Mouse (Mus musculus): ENCODE measurements around the gene Zscan12.

Gene Zscan12

DNA sequence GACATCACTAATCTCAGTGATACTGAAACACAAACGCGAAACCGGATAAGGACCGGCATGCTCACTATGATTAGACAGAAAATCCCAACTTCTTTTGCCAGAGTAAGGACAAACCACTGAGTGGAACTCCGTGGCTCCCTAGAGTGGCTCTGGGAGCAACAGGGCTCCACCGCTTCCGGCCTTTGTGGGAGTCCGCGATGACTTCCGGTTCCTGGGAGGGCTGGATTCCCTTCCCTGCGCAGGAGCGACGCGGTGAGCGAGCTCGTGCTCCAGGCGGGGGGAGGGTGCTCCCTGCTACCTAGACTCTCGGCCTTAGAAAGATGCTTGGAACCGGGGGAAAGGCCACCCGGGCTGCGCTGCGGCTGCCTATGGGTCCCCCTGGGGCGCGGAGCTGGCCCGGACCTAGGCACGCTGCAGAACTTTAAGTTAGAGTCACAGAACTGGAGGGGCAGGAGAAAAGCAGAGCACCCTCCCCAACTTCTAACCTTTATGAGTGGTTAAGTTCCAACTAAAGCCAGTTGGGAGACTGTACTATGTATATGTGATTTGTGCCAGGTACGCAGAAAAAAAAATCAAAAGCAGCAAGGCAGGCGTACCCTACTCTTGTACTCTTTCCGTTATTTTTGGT, at the start of gene Zscan12:
Gene Zscan12 (plus strand): TSS at position 200 of the 628 bp plus-strand sequence.
- DNase-seq (ENCODE audit: low spot score) = peak; percentile 91

DNA sequence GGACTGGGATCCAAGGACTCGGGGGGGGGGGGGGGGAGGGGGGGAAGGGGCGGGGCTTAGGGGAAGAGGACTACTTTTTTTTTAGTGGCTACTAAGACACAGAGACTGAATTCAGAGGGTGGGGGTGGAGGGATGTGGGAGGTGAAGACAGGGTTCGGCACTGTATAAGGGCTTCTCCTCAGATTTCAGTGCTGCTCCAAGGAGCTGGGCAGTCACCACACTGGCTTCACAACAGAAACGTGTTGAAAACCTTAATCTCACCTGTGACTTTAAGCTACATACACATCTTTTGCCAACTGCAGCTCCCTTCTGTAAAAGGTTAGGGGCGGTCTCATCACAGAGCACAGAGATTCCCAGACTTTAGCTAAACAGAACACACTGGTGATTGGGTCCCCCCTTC, 49.8 kb upstream of the Zscan12 start:
- DNase-seq (ENCODE audit: low spot score) = no peak

DNA sequence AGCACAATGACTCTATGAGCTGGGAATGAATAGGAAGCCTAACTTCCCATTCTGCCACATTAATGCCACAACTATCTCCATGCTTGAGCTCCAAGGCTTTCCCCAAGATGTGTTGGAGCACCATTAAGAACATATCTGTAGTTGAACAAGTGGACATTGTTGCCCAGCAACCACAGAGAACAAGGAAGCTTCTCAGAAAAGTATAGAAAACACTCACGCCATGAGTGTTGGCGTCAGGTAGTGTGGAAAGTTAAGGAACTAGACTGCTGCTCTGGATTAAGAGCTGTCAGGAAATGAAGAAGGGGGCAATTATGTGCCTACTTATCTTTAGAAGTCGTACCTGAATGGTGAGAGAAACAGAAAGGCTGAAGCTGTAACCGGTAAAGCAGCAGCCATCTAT, 48.7 kb upstream of the Zscan12 start:
- no peak for DNase-seq (ENCODE audit: low spot score)

DNA sequence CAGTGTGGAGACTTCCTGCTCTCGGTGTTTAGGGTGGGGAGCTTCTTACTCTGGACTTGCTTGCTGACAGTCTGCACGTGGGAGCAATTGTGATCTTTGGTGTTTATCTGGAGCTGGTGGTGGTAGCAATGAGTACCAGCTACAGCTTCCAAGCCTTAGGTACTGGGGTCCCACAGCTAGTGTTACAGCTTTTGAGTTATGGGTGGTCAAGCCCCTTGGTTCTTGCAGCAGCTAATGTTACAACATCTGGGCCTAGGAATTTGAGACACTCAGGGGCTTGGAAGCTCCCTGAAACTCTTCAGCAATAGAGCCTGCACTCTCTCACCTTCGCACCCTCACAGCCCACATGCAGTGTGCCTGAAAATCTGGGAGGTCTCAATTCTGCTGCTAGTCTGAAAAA, 42.4 kb upstream of the Zscan12 start:
- no peak for DNase-seq (ENCODE audit: low spot score)

DNA sequence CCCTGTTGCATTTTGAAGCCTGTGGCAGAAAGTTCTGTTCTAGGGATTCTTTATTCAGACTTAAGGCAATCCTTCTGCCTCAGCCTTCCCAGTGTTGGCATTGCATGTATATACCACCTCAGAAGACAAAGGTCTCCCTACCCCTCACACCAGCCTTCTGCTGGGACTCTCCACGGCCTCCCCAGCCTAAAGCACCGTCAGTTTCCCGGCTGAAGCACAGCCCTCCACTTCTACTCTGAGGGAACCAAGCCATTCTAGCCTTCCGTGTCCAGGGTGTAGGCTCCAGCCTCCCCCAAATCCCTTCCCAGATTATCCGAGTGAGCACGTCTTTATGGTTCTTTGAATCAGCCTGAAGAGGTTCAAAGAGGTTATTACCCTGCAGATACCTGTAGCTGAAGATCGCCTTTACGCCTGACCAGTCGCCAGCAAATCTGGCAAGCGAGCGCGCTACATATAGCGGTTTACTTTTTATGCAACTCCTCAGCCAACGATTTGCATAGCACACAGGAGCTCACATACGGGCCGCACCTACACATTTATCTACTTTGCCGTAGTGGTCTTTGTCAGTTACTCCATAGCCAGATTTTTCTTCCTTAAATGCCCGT, 40.6 kb upstream of the Zscan12 start:
- no peak for DNase-seq (ENCODE audit: low spot score)

DNA sequence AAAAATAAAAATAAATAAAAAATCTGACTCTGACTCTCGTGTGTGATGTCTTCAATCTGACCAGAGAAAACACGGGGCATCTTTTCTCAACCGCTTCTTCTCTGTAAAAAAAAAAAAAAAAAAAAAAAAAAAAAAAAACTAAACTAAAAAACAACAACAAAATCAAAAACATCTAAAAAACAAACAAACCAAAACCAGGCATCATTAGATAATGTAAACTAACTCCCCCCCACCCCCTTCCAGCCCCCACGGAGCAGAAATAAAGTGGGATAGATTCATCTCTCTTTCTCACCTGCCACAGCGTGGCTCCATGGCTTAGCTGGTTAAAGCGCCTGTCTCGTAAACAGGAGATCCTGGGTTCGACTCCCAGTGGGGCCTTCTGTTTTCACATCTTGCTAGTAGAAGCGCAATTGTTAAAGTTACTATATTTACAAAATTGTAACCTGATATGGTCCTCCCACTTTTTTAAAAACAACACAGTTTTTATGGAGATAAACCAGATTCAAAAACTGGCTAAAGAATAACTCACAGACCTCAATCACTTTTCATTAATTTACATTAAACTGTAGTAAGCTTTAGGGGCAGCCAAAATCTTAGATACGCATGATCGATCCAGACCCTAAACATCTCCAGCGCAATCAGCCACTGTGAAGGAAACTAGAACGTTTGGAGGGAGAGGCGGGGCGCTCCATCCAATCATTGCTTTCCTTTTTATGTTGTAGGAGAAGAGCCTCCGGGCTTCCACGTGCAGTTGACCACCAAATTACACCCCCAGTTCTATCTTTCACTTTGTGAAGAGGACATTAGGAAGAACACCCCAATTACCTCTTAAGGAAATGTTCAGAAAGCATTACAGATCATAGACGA, 39.9 kb upstream of the Zscan12 start:
- DNase-seq (ENCODE audit: low spot score) = peak; percentile 57

DNA sequence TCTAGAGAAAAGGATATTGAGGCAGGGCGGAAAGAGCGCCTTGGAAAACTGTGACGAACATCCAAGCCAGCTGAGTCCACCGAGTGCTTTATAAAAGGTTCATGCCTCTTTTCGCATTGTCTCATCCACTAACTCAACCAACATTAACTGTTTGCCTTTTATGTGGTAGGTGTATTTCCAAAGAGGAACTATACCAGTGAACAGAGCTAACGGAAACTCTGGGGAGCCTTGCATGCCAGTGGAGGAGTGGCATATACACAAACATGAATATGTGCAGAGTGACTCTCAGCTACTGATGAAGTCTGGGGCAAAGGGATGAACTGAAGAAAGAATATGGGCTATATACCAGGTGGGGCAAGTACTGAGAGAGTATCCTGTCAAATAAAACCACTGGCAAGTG, 39.2 kb upstream of the Zscan12 start:
- no peak for DNase-seq (ENCODE audit: low spot score)

DNA sequence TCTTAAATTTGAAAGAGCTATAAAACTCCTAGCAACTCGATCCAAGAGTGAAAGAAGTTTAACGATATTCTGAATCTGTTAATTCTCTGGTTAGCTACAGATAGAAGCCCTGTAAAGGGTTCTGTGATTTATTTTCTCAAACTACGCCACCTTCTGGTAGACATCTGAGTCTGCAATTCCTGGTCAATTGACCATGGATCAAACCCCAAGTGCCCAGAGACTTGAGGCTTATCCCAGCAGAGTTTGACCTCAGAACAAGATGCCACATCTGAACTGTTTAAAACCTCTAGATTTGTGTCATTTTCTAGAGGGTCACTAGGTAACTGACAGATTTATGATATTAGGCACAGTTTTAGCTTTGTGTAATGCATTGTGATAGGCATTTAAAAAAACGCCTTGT, 36.4 kb upstream of the Zscan12 start:
- DNase-seq (ENCODE audit: low spot score) = no peak

DNA sequence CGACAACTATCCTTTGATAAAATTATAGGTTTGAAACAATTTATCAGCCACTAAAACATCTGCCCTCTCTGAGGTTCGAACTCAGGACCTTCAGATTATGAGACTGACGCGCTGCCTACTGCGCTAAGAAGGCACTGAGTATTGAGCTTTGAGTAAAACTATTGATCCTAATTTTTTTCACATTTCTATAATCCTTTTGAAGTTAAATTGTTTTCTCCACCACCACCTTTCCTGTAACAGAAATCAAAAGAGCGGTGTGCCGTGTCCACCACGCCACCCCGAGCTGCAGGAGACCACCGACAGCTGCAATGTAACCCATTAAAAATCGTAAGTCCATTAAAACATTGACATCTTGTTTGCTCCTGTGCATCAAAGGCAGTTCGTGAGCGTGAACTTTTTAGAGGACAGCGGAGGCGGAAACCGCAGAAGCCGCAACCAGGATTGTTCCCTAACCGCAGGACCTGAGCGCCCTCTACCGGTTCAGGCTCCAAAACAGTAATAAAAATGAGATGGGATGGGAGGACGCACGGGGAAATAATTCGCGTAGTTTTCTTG, 35.9 kb upstream of the Zscan12 start:
- peak; percentile 81 for DNase-seq (ENCODE audit: low spot score)

DNA sequence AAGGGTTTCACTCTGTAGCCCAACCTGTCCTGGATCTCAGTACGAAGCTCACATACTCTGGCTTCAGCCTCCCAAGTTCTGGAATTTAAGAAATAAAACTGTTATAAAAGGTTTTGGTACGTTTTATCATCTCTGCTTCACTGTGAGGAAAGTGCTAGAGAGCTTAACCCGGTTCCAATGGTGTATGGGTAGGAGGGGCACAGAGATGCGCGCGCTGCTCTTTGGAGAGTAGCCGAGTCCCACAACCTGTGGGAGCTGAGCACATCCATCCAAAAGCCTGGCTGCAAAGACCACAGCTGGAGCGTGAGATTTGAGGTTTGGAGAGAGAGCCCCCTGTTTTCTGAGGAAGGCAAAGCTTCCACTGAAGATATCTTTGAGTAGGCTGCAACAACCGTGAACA, 35.2 kb upstream of the Zscan12 start:
- no peak for DNase-seq (ENCODE audit: low spot score)

DNA sequence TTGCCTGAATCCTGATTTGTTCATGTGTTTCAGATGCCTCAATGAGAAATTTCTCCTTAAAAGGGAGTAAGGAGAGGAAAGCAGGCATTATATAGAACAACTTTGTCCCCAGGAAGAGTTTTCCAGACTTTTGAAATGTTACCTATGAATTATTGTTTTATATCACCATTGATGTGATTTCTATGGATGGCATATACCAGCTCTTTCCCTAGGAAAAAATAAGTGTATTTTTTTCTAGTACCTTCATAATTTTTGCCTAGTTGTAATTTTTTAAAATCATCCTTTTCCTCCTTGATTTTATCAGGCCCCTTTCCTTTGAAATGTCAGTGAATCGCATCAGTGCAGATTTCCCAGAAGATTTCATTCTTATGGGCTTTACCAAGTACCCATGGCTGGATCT, 16.0 kb upstream of the Zscan12 start, which contains the start of gene Olfr1367:
Gene Olfr1367 (plus strand): TSS at position 301 of the 400 bp plus-strand sequence.
- DNase-seq (ENCODE audit: low spot score) = no peak

DNA sequence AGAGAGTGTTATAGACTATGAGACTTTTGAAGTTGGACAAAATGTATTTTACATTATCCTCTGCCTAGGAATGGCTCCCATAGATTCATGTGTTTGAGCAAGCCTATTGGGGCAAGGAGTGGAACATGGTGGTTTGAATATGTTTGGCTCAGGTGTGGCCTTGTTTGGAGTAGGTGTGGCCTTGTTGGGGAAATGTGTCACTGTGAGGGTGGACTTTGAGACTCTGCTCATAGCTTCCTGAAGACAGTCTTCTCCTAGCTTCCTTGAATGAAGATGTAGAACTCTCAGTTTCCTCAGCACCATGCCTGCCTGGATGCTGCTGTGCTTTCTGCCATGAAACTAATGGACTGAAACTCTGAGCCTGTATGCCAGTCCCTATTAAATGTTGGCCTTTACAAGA, 12.0 kb upstream of the Zscan12 start:
- no peak for DNase-seq (ENCODE audit: low spot score)

DNA sequence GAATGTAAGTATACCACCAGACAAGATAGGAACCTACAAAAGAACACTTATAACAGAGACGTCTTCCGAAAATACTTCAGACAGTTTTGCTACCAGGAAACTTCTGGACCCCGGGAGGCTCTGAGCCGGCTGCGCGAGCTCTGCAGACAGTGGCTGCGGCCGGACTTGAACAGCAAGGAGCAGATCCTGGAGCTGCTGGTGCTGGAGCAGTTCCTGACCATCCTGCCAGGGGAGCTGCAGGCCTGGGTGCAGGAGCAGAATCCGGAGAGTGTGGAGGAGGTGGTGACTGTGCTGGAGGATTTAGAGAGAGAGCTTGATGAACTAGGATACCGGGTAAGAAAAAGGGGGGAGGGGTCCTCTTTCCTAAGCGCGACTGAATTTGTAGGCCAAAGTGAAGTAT, 1.1 kb downstream of the Zscan12 start:
- no peak for DNase-seq (ENCODE audit: low spot score)

DNA sequence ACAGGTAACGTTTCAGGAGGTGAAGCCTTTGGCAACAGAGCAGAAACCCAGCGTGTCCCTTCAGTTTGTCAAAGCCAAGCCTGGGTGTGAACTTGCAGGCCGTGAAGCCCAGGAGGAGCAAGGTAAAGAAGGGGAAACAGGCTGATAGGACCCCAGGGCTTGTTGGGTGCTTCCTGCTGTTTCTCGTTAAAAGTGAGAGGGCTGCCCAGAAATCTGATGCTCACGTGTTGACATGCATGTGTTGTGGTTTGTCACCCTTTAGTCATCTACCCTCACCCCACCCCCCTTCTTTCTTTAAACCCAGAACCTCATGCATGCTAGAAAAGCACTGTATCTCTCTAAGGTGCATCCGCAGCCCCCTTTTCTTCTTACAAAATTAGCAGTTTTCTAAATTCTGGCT, 4.0 kb downstream of the Zscan12 start:
- DNase-seq (ENCODE audit: low spot score) = no peak

DNA sequence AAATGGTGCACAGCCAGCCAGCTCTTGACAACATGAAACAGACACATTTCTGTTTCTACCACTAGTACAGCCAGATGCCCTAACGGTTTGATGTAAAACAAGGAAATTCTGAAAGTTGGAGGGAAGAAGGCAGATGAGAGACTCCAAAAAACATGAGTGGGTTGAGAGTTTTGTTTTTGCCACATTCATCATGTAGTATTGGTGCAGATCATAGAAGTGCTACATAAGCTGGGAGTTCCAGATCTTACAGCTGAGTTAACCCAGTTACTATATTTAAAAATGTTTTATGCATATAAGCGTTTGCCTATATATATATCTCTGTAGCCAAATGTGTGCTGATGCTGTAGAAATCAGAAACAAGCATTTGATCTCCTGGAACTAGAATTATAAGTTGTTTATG, 10.1 kb downstream of the Zscan12 start:
- DNase-seq (ENCODE audit: low spot score) = no peak

DNA sequence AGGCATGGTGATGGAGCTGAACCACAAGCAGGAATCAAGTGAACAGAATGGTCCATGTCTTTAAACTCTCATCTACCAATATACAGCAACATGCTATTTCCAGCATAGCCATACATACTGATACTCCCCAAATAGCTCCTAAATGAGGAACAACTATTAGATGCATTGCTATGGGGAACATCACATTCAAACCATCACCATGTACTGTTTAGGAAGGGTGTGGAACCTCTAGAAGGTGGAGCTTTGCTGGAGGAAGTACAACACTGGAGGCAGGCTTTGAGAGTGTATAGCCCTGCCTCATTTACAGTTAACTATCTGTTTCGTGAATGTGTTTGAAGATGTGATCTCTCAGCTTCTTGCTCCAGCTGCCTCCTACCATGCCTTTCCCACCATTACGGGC, 15.2 kb downstream of the Zscan12 start:
- DNase-seq (ENCODE audit: low spot score) = no peak

DNA sequence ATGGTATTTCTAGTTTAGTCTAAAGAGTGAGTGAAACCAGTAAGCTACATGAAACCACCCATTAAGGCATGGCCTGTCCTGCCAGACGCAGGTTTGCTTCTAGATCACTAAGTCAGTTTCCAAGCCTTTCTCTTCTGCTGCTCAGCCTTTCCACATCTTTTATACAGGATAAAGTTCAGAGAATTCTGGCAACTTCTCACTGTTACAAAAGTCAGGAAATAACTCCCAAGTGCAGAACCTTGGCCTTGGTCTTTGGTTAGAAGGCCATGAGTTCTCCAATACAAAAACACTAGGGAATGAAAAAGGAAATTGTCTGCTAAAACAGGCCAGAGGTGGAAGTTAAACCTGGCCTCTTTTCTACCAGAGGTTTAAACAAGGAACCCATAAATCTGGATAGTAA, 32.6 kb downstream of the Zscan12 start:
- DNase-seq (ENCODE audit: low spot score) = no peak

DNA sequence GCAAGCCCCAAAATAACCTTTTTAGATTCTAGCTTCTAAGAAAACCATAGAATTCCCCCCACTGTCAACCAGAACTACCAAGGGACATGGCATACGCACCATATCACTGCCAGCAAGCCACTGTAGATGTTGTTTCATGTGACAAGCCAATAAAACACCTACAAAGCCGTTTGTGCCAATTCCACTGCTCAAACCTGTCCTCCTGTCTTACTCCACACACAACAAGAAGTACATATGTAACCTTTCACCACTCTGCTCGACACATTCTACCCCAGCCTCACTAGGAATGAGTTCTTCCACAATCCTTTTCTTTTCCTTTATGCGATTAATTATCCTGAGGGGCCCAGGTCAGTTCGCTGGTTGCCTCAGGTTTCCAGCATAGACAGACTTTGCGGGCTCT, 33.0 kb downstream of the Zscan12 start:
- DNase-seq (ENCODE audit: low spot score) = no peak

DNA sequence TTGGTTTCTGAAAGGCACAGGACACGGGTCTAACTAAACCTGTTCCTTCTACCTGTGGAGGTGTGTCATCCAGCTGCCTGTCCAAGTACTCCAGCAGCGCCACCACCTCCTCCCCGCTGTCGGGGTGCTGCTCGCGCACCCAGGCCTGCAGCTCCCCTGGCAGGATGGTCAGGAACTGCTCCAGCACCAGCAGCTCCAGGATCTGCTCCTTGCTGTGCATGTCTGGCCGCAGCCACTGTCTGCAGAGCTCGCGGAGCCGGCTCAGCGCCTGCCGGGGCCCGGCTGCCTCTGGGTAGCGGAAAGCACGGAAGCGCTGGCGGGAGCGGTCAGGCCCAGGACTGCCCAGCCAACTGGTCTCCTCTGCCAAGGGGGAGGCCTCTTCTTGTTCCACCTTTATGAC, 33.4 kb downstream of the Zscan12 start:
- DNase-seq (ENCODE audit: low spot score) = peak; percentile 4

DNA sequence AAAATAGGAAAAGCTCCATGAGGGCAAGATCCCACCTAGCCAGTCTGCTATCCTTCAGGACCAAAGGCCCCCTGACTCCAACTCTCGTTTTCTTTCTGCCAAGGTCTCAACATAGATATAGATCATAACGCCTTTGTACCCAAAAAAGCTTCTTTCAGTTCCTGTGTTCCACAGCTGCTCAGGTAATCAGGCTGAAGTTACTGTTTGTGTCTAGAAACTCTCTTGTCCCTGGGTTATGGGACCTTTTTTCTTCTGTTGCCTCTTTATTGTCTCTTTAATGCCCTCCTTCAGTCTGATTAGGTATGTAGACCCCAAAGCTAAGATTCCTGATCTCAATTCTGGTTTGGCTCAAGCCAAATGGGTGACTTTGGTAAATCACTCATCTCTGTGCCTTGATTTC, 34.9 kb downstream of the Zscan12 start:
- no peak for DNase-seq (ENCODE audit: low spot score)

DNA sequence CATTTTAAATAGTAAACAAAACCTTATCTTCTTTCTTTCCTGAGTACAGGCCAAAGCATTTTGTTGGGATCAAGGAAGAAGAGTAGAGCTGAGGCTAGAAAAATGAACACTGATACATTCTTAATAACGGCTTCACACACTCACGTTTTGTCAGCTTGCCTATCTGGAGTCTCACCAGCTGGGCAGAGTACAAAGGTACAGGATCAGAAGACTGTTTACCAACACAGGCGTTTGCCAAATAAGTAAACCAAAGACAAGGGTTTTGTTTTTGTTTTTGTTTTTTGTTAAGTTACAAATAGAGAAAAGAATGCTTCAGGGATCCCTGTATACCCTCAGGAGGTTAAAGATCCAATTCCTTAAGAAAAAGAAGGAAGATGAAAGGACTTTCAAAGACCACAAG, 38.5 kb downstream of the Zscan12 start:
- no peak for DNase-seq (ENCODE audit: low spot score)

DNA sequence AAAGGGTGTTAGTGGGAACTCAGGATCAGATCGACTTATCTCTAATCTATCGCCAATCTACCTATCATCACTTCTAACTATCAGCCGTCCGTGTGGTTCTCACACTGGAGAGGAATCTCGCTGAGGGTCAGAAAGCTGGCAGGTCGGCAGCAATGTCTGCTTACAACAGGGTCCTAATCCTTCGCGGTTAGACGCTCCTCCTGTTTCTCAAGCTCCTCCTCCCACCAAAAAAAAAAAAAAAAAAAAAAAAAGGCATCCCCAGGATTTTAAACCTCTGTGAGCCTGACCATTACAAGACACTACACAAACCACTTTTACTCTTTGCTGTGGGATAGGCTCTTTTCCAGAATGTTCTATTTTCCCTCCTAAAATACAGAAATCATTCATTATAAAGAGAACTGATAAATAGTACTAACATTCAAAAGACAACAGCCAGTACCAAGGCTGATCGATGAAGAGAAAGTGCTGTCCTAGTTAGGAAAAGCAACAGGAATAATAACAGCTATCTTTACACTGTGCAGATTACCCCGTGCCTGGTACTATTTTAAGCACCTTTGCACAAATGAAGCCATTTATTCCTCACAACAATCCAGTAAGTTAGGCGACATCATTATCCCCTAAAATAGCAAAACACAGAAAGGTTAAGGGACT, 39.1 kb downstream of the Zscan12 start:
- DNase-seq (ENCODE audit: low spot score) = no peak
